Mouse (Mus musculus) lung, embryonic 14.5 days (tissue): Measurements from ENCODE around the gene Tmprss11f. TPM values are rescaled to one million over a fixed set of nuclear protein-coding genes. Genes with fewer than 3 reads are reported as not detected.
"Not testable (repeated sequence)": the region's sequence is repeated elsewhere in the genome, so short reads cannot be mapped to it uniquely, and the experiment has no call there.

Experiments
- ATAC-seq: fragments of 200-750 bp; cut with Nextera tagmentation; 2 replicates; pipeline ENCODE4 v1.8.0; 2017; ENCODE audit warnings: mild to moderate bottlenecking, moderate TSS enrichment, moderate library complexity; ENCODE audit not compliant: insufficient read depth
- DNase-seq: peaks from one replicate; pipeline ENCODE4 v3.0.0-alpha.2; 2015
- H3K27ac ChIP-seq: fragments of 300-500 bp; sonication (generic); 2 replicates; pipeline ENCODE4 v1.5.1; 2014; ENCODE audit warnings: low read depth, mild to moderate bottlenecking, moderate library complexity
- H3K27me3 ChIP-seq: fragments of 300-500 bp; sonication (generic); 2 replicates; pipeline ENCODE4 v1.6.1; 2014; ENCODE audit warnings: low read length, control low read depth; ENCODE audit not compliant: insufficient read depth
- H3K36me3 ChIP-seq: fragments of 300-500 bp; sonication (generic); 2 replicates; pipeline ENCODE4 v1.6.1; 2014; ENCODE audit warnings: control low read depth; ENCODE audit not compliant: insufficient read depth
- H3K4me1 ChIP-seq: fragments of 300-500 bp; sonication (generic); 2 replicates; pipeline ENCODE4 v1.6.1; 2014; ENCODE audit warnings: antibody characterized with exemption, control low read depth; ENCODE audit not compliant: insufficient read depth
- H3K4me2 ChIP-seq: fragments of 300-500 bp; sonication (generic); 2 replicates; pipeline ENCODE4 v1.6.1; 2014; ENCODE audit warnings: mild to moderate bottlenecking
- H3K4me3 ChIP-seq: fragments of 300-500 bp; sonication (generic); 2 replicates; pipeline ENCODE4 v1.5.1; 2014; ENCODE audit warnings: low read depth, low read length
- H3K9ac ChIP-seq: fragments of 300-500 bp; sonication (generic); 2 replicates; pipeline ENCODE4 v1.6.1; 2014
- H3K9me3 ChIP-seq: fragments of 300-500 bp; sonication (generic); 2 replicates; pipeline ENCODE4 v1.6.1; 2016; ENCODE audit warnings: low read depth, low read length, control low read depth
- CTCF ChIP-seq: IDR thresholded peaks from 2 replicates; pipeline ENCODE4 v1.5.1; 2016; ENCODE audit warnings: antibody characterized with exemption, low read depth
- WGBS: fragments of 180-500 bp; shearing (Covaris S2); extraction: QIAGEN DNeasy Blood & Tissue Kit; methylation state at CpG from one replicate; pipeline ENCODE4 v1.1.7; 2014; 5-methylcytosine and 5-hydroxymethylcytosine counted together
- polyA plus RNA-seq: library from polyadenylated mRNA; unstranded; fragments of >200 nt; fragmentation: Nextera tagmentation; extraction: Ambion mirVana; gene quantifications from 2 replicates; pipeline ENCODE4 v1.2.1, GENCODE M21; 2014

Tmprss11f gene
- not detected in 2 replicates for polyA plus RNA-seq

DNA sequence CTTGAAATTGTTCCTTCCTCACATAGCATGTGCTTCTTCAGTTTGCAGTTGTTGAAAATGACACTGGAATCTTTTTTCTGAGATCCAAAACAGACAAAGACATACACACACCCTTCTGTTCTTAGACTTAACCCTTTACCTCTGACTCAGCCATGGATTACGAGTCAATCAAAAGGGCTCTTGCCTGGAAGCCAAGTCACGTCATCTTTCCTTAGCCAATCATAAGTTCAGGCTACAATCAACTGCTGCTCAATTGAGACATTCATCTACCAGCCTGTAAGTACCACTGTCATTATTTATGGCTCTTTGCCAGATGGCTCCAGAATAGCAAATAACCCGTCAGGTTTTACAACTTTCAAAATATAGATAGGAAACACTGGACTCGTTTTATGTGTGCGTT lies at the start of gene Tmprss11f:
Gene Tmprss11f (minus strand): TSS at position 101 of the 400 bp plus-strand sequence.
- DNase-seq (no peak), ATAC-seq (no peak)
- Histone ChIP-seq H3K4me3 (no peak within 1 kb of the TSS), H3K27ac (no peak within 1 kb of the TSS), H3K4me2 (no peak within 1 kb of the TSS), H3K27me3 (no peaks in the 10 kb centered on the region), H3K9ac (no peak within 1 kb of the TSS), H3K36me3 (no peaks in the 10 kb centered on the region), H3K4me1 (no peaks in the 10 kb centered on the region), H3K9me3 (no peaks in the 10 kb centered on the region)
- WGBS: 59% methylated on average over 5 of the region's 5 CpGs
- no peak for TF ChIP-seq CTCF

DNA sequence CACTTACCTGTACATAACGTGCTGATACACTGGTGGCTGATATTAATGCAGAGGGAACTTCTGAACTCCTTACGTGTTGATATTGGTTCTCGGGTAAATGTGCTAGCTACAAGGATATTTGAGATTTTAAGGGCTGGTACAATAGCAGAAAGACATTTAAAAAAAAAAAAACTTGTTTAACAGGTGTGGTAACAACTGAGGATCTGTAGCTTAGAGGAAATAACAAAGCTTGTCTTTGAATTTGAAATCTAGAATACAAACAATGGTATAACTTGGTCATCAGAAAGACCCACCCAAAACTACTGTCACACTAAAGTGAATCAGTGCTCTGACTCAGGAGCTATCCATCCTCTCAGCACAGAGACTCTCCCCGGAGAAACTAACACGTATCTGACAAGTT lies 44.0 kb upstream of the Tmprss11f start, which contains the start of gene Tmprss11b:
Gene Tmprss11b (minus strand): TSS at position 101 of the 400 bp plus-strand sequence.
- ATAC-seq: no peak
- H3K27ac ChIP-seq: no peak within 1 kb of the TSS
- no peak for TF ChIP-seq CTCF
- H3K4me1 ChIP-seq: no peaks in the 10 kb centered on the region
- DNase-seq: no peak
- WGBS: 66% methylated on average over 5 of the region's 5 CpGs
- no peaks in the 10 kb centered on the region for H3K9me3 ChIP-seq
- no peak within 1 kb of the TSS for H3K4me2 ChIP-seq
- H3K36me3 ChIP-seq: no peaks in the 10 kb centered on the region
- H3K9ac ChIP-seq: no peak within 1 kb of the TSS
- no peaks in the 10 kb centered on the region for H3K27me3 ChIP-seq
- no peak within 1 kb of the TSS for H3K4me3 ChIP-seq

DNA sequence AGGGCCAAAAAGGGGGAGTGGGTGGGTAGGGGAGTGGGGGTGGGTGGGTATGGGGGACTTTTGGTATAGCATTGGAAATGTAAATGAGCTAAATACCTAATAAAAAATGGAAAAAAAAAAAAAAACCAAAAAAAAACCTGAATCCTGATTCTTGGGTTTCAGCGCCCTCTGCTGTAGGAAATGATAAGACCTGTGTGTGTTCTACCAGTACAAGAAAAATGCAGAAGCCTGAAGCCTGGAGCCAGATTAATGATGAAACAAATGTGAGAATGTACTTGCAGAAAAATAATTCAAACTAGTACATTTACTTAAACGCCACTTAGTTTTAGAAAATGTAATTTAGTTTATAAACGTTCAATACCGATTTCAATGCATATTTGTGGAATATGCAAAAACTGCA lies 17.0 kb upstream of the Tmprss11f start:
- 29% methylated on average over 4 of the region's 4 CpGs for WGBS
- H3K9ac ChIP-seq, ATAC-seq, H3K36me3 ChIP-seq, H3K4me3 ChIP-seq, H3K9me3 ChIP-seq, H3K4me1 ChIP-seq, H3K4me2 ChIP-seq, H3K27ac ChIP-seq, H3K27me3 ChIP-seq: not testable (repeated sequence)
- TF ChIP-seq CTCF: peak; percentile 40
- DNase-seq: peak; percentile 76

DNA sequence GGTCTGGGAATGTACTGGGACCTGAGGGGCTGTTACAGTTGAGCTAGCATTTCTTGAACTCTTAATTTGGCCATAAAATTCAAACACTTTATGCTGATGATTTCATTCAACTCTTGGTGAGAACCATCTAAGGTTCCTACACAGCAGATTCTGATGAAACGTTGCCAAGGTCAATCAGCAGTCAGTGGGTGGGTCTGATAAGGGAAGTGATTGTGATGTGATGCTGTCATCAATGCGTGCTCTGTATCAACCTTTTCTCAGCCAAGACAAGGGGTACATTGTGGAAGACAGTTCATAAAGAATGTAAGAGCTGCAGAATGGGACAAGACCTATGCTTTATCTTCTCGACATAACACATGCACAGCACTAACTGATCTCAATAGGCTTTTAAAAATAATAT lies 8.6 kb upstream of the Tmprss11f start:
- DNase-seq (no peak), ATAC-seq (no peak)
- H3K4me1 ChIP-seq: no peaks in the 10 kb centered on the region
- no peaks in the 10 kb centered on the region for H3K9me3 ChIP-seq
- 38% methylated on average over 3 of the region's 3 CpGs for WGBS
- no peak overlapping the region for H3K4me2 ChIP-seq
- H3K36me3 ChIP-seq: no peaks in the 10 kb centered on the region
- no peak overlapping the region for H3K27ac ChIP-seq
- no peak overlapping the region for H3K9ac ChIP-seq
- H3K4me3 ChIP-seq: no peak overlapping the region
- no peak for TF ChIP-seq CTCF
- H3K27me3 ChIP-seq: no peaks in the 10 kb centered on the region

DNA sequence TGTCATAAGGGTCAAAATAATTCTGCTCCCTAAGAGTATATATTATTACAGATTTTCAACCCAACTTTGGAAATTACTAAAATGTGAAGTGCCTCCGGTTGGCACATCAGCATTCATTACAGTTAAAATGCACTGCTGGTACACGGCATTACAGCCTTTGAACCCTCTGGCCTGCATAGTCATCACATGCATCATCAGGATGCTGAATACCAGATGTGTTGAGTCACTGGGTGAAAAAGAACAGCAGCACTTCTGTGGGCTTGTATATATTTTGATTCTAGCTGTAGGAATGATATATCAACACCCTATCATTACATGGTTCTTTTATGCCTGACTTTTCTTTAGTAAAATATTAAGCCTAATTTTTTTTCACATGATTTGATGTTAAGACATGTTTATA lies 1.5 kb downstream of the Tmprss11f start:
- no peaks in the 10 kb centered on the region for H3K4me1 ChIP-seq
- no peaks in the 10 kb centered on the region for H3K36me3 ChIP-seq
- no peaks in the 10 kb centered on the region for H3K9me3 ChIP-seq
- ATAC-seq: no peak
- no peak for TF ChIP-seq CTCF
- H3K4me3 ChIP-seq: no peak overlapping the region
- no peak overlapping the region for H3K9ac ChIP-seq
- H3K4me2 ChIP-seq: no peak overlapping the region
- DNase-seq: no peak
- H3K27ac ChIP-seq: no peak overlapping the region
- 55% methylated on average over 2 of the region's 2 CpGs for WGBS
- no peaks in the 10 kb centered on the region for H3K27me3 ChIP-seq

DNA sequence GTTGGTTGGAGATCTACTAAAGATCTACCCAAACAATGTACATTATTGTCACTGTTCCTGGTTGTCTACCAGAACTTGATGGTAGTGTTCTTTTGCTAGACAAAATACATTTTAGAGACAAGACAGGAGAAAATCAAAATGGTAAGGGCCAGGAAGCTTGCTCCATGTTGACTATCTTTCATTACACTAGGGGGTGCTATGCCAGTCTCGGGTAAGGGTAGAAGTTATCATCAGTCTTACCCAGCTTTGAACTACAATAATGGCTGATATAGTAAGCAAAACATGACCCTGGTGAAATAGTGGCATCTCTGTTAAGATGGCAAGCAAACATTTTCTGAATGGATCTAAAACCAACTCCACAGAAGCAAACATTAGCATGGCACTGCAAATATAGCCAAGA lies 10.4 kb downstream of the Tmprss11f start:
- DNase-seq: no peak
- no peak overlapping the region for H3K4me2 ChIP-seq
- no peaks in the 10 kb centered on the region for H3K4me1 ChIP-seq
- H3K36me3 ChIP-seq: no peaks in the 10 kb centered on the region
- H3K4me3 ChIP-seq: no peak overlapping the region
- no peaks in the 10 kb centered on the region for H3K9me3 ChIP-seq
- 69% methylated on average over 1 of the region's 1 CpGs for WGBS
- no peak overlapping the region for H3K9ac ChIP-seq
- H3K27ac ChIP-seq: no peak overlapping the region
- no peaks in the 10 kb centered on the region for H3K27me3 ChIP-seq
- no peak for ATAC-seq
- TF ChIP-seq CTCF: no peak

DNA sequence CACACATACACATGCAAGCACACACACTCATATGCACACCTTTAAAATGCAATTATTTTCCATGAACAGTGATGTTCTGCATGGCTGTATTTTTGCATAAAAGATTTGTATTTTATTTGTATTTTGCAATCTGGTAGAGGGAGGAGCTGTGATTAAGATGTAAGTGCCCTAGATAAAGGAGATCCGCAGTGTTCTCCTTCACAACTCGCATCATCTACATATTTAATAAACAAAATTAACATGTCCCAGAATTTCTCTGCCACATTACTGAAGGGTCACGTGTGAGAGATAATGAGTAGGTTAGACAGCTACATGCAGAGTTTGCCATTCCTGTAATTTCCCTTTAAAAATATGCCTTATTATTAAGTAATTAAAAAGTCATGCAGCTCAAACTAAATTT lies 46.3 kb downstream of the Tmprss11f start:
- no peaks in the 10 kb centered on the region for H3K36me3 ChIP-seq
- no peaks in the 10 kb centered on the region for H3K27me3 ChIP-seq
- H3K27ac ChIP-seq: no peak overlapping the region
- 78% methylated on average over 3 of the region's 3 CpGs for WGBS
- H3K4me1 ChIP-seq: no peaks in the 10 kb centered on the region
- H3K4me3 ChIP-seq: no peak overlapping the region
- no peak for DNase-seq
- ATAC-seq: no peak
- H3K9ac ChIP-seq: no peak overlapping the region
- H3K4me2 ChIP-seq: no peak overlapping the region
- no peak for TF ChIP-seq CTCF
- no peaks in the 10 kb centered on the region for H3K9me3 ChIP-seq

DNA sequence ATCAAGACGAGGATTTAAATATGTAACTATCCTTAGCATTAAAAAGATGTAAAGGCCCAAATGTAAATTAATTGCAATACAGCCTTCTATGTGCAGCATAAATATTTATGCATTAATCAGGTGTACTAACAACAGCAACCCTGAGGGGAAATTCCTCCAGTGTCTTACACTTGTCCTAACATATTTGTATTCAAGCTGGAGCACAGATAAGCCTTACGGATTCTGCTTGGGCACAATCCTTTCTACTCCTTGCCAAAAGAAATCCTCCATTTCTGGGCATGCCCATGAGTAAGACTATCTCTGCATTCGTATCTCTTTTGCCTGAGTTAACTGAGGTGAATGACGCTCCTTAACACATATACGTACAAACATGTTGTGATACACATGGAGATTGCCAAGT lies 49.6 kb downstream of the Tmprss11f start:
- Histone ChIP-seq H3K36me3 (no peaks in the 10 kb centered on the region), H3K27me3 (no peaks in the 10 kb centered on the region), H3K9ac (no peak overlapping the region), H3K27ac (no peak overlapping the region), H3K9me3 (no peaks in the 10 kb centered on the region), H3K4me3 (no peak overlapping the region), H3K4me2 (no peak overlapping the region), H3K4me1 (no peaks in the 10 kb centered on the region)
- TF ChIP-seq CTCF: no peak
- no peak for DNase-seq
- ATAC-seq: no peak
- 83% methylated on average over 5 of the region's 5 CpGs for WGBS
